Mouse (Mus musculus) liver, adult (tissue): ENCODE measurements around the gene Gm3072.
"Not testable (repeated sequence)": the region's sequence is repeated elsewhere in the genome, so short reads cannot be mapped to it uniquely, and the experiment has no call there.

Experiments
- GATA4 ChIP-seq: IDR thresholded peaks from 2 replicates; pipeline ENCODE4 v1.6.1; 2014; ENCODE audit warnings: mild to moderate bottlenecking, low read length; ENCODE audit not compliant: insufficient replicate concordance

Gene Gm3072

GRCm38 (mm10) chr14:41624512-41624911, at the start of gene Gm3072:
Gene Gm3072, minus strand, starts transcription at chr14:41624612.
- TF ChIP-seq GATA4: not testable (repeated sequence)

GRCm38 (mm10) chr14:41646387-41646786, 22.0 kb upstream of the Gm3072 start, which contains the start of gene Gm3676:
Gene Gm3676, minus strand, starts transcription at chr14:41646487.
- not testable (repeated sequence) for TF ChIP-seq GATA4

GRCm38 (mm10) chr14:41572911-41573310, 51.5 kb downstream of the Gm3072 start, which contains the start of gene 1700049E17Rik2:
Gene 1700049E17Rik2, plus strand, starts transcription at chr14:41573211.
- TF ChIP-seq GATA4: not testable (repeated sequence)
